Mouse (Mus musculus): ENCODE measurements around the gene Fmo4. TPM values are rescaled to one million over a fixed set of nuclear protein-coding genes. Genes with fewer than 3 reads are reported as not detected.
A peak's percentile ranks its signal among the peaks of the same experiment; 100 is the strongest.
"Not testable (repeated sequence)": the region's sequence is repeated elsewhere in the genome, so short reads cannot be mapped to it uniquely, and the experiment has no call there.

Gene Fmo4
- polyA plus RNA-seq, 1 experiment = 0.79 TPM

GRCm38 (mm10) chr1:162815381-162816127 is 1.8 kb upstream of the Fmo4 start:
- no peak overlapping the region for H3K27ac ChIP-seq (replicated peaks; ENCODE audit: low read depth, low read length)
- H3K4me3 ChIP-seq (ENCODE audit: insufficient read depth, low read depth, low read length) = no peak overlapping the region
- no peaks in the 10 kb centered on the region for H3K4me1 ChIP-seq (ENCODE audit: control insufficient read depth, insufficient read depth, insufficient read length, low read length)

GRCm38 (mm10) chr1:162814932-162815331 is 1.2 kb upstream of the Fmo4 start:
- no peak overlapping the region for H3K4me3 ChIP-seq (ENCODE audit: insufficient read depth, low read depth, low read length)
- no peak overlapping the region for H3K27ac ChIP-seq (replicated peaks; ENCODE audit: low read depth, low read length)
- H3K4me1 ChIP-seq (ENCODE audit: control insufficient read depth, insufficient read depth, insufficient read length, low read length) = no peaks in the 10 kb centered on the region

- H3K4me1 ChIP-seq (ENCODE audit: control insufficient read depth, insufficient read depth, insufficient read length, low read length) = no peaks in the 10 kb centered on the region
- H3K27ac ChIP-seq (replicated peaks; ENCODE audit: low read depth, low read length) = no peak overlapping the region
- H3K4me3 ChIP-seq (ENCODE audit: insufficient read depth, low read depth, low read length) = peak overlapping the region; percentile 53
These were observed 483 bp downstream of the Fmo4 start for GRCm38 (mm10) chr1:162813143-162813835.

DNA sequence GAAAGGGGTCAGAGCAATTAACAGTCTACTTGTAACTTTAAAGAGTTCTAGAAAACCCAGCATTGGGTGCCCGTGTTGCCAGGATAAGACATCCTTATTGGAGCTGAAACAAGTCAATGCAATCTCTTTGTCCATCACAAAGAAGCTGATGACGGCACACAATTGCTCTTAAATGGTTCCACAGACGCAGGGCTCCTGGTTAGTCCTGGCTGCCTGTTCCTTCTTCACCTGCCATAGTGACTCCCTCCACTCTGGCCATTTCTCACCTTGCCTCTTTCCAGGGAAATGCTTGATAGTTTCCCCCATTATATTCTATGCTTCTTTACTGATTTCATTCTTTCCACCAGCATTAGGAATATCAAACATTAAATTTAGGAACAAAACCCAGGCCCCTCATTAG is 5.2 kb downstream of the Fmo4 start:
- no peak overlapping the region for H3K4me3 ChIP-seq (ENCODE audit: insufficient read depth, low read depth, low read length)
- no peak overlapping the region for H3K27ac ChIP-seq (replicated peaks; ENCODE audit: low read depth, low read length)
- H3K4me1 ChIP-seq (ENCODE audit: control insufficient read depth, insufficient read depth, insufficient read length, low read length) = no peaks in the 10 kb centered on the region

- no peak overlapping the region for H3K27ac ChIP-seq (replicated peaks; ENCODE audit: low read depth, low read length)
- H3K4me1 ChIP-seq (ENCODE audit: control insufficient read depth, insufficient read depth, insufficient read length, low read length) = no peaks in the 10 kb centered on the region
- no peak overlapping the region for H3K4me3 ChIP-seq (ENCODE audit: insufficient read depth, low read depth, low read length)
These were observed 6.3 kb downstream of the Fmo4 start for GRCm38 (mm10) chr1:162807441-162807840.

GRCm38 (mm10) chr1:162805011-162805410 is 8.8 kb downstream of the Fmo4 start:
- H3K27ac ChIP-seq (replicated peaks; ENCODE audit: low read depth, low read length) = no peak overlapping the region
- no peaks in the 10 kb centered on the region for H3K4me1 ChIP-seq (ENCODE audit: control insufficient read depth, insufficient read depth, insufficient read length, low read length)
- H3K4me3 ChIP-seq (ENCODE audit: insufficient read depth, low read depth, low read length) = no peak overlapping the region

- Histone ChIP-seq H3K27ac (replicated peaks; ENCODE audit: low read depth, low read length) (no peak overlapping the region), H3K4me1 (ENCODE audit: control insufficient read depth, insufficient read depth, insufficient read length, low read length) (no peaks in the 10 kb centered on the region), H3K4me3 (ENCODE audit: insufficient read depth, low read depth, low read length) (no peak overlapping the region)
These were observed 17.3 kb downstream of the Fmo4 start for GRCm38 (mm10) chr1:162796441-162796840.

GRCm38 (mm10) chr1:162792306-162793044 is 21.3 kb downstream of the Fmo4 start:
- Histone ChIP-seq H3K4me1 (ENCODE audit: control insufficient read depth, insufficient read depth, insufficient read length, low read length) (no peaks in the 10 kb centered on the region), H3K4me3 (ENCODE audit: insufficient read depth, low read depth, low read length) (no peak overlapping the region), H3K27ac (replicated peaks; ENCODE audit: low read depth, low read length) (no peak overlapping the region)

- Histone ChIP-seq H3K27ac (replicated peaks; ENCODE audit: low read depth, low read length) (no peak overlapping the region), H3K4me1 (ENCODE audit: control insufficient read depth, insufficient read depth, insufficient read length, low read length) (no peaks in the 10 kb centered on the region), H3K4me3 (ENCODE audit: insufficient read depth, low read depth, low read length) (no peak overlapping the region)
These were observed 28.6 kb downstream of the Fmo4 start for GRCm38 (mm10) chr1:162785222-162785621.

- Histone ChIP-seq H3K4me1 (ENCODE audit: control insufficient read depth, insufficient read depth, insufficient read length, low read length) (no peaks in the 10 kb centered on the region), H3K4me3 (ENCODE audit: insufficient read depth, low read depth, low read length) (no peak overlapping the region), H3K27ac (replicated peaks; ENCODE audit: low read depth, low read length) (no peak overlapping the region)
These were observed 30.0 kb downstream of the Fmo4 start for GRCm38 (mm10) chr1:162783669-162784248.

GRCm38 (mm10) chr1:162781035-162781434 is 32.7 kb downstream of the Fmo4 start:
- H3K4me1 ChIP-seq (ENCODE audit: control insufficient read depth, insufficient read depth, insufficient read length, low read length); H3K27ac ChIP-seq (replicated peaks; ENCODE audit: low read depth, low read length); H3K4me3 ChIP-seq (ENCODE audit: insufficient read depth, low read depth, low read length): not testable (repeated sequence)

GRCm38 (mm10) chr1:162777943-162778538 is 35.7 kb downstream of the Fmo4 start:
- Histone ChIP-seq H3K4me3 (ENCODE audit: insufficient read depth, low read depth, low read length) (no peak overlapping the region), H3K27ac (replicated peaks; ENCODE audit: low read depth, low read length) (no peak overlapping the region), H3K4me1 (ENCODE audit: control insufficient read depth, insufficient read depth, insufficient read length, low read length) (no peaks in the 10 kb centered on the region)

DNA sequence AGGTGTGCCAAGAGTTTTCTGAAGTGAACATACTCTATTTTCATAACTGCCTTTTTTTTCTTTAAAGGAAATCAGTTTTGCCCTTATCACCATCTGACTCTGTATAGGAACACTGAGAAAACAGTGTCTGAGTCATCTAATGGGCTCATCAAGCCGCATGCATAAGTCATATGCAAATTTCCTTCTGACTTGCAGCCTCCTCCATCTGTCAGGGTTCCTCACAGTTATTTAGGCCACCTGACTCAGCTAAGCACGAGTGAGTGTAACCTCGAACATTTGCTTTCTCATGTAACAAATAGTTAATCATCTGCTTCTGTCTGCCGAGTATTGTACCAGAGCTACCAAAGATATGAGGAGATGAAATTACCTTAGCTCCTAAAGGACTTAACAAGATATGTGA is 40.1 kb downstream of the Fmo4 start:
- H3K27ac ChIP-seq (replicated peaks; ENCODE audit: low read depth, low read length) = no peak overlapping the region

DNA sequence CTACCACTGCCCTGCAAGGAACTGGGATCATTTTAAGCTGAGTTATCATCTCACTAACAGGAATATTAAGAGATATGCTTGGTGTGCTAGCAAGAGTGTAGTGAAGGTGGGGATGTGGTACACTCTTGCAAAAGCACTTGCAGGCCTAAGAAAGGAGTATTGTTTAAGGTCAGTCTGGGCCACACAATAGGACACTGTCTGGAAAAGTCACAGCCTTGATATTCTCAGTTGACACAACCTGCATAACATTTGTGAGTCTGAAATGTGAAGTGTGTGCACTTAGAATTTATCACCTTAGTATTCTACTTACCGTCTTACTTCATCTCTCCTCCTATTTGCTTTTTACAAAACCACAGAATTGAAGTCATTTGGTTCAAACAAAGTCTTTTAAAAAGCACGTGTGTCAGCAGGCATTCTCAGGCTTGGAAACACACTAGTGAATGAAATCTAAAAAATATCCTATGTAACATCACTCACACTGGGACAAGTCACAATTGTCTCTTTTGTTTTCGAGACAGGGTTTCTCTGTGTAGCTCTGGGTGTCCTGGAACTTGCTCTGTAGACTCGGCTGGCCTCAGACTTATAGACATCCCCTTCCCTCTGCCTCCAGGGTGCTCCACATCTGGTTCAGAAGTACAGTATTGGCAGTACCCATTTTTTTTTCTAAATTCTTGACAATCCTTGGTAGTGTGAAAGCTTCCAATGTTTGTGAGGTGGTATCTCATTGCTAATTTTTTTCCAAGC is 42.0 kb downstream of the Fmo4 start:
- H3K4me1 ChIP-seq (ENCODE audit: control insufficient read depth, insufficient read depth, insufficient read length, low read length) = no peaks in the 10 kb centered on the region
- H3K4me3 ChIP-seq (ENCODE audit: insufficient read depth, low read depth, low read length) = no peak overlapping the region
- no peak overlapping the region for H3K27ac ChIP-seq (replicated peaks; ENCODE audit: low read depth, low read length)

More for the DNA sequence above, 40.1 kb downstream of the Fmo4 start:
- no peak overlapping the region for H3K4me3 ChIP-seq (ENCODE audit: insufficient read depth, low read depth, low read length)
- H3K4me1 ChIP-seq (ENCODE audit: control insufficient read depth, insufficient read depth, insufficient read length, low read length) = no peaks in the 10 kb centered on the region

Data from brown adipose tissue, adult 24 weeks (tissue).